Mouse (Mus musculus): ENCODE measurements around the gene Polm.

GRCm38 (mm10) chr11:5850452-5850851 is 12.6 kb upstream of the Polm start:
- TF ChIP-seq CTCF (IDR thresholded peaks at IDR 0.05; ENCODE audit: extremely low read depth, insufficient read depth, low read length): no peak
- no peak for TF ChIP-seq POLR2A (IDR thresholded peaks at IDR 0.05; ENCODE audit: extremely low read depth, insufficient read depth, low read length)
